Mouse (Mus musculus): ENCODE measurements around the gene Mlh1. TPM values are rescaled to one million over a fixed set of nuclear protein-coding genes. Genes with fewer than 3 reads are reported as not detected.

The Mlh1 gene
- polyA plus RNA-seq, 1 experiment: 23.6 TPM

DNA sequence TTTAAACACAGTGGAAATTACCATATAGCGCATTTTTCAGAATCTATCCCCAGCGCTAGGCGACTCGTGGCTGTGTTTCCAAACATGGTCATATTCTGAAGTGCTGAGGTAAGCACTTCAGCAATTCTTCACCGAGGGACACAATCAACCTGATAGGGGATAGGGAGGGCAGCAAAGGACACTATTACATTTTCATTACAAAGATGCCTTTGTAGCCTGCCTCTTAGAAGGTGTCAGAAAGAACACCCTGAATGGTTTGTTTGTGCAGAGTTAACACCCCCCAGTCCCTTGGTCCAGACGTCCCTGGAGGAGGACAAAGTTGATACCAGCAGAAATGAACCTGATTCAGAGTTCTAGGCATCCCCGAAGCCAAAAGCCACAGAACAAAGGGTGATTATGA lies 24.8 kb upstream of the Mlh1 start:
- WGBS: 90% methylated on average over 7 of the region's 7 CpGs
- Histone ChIP-seq H3K4me3 (ENCODE audit: control insufficient read depth, insufficient read depth, low read length) (no peak overlapping the region), H3K4me1 (replicated peaks; ENCODE audit: control insufficient read depth, insufficient read depth, low read length) (no peaks in the 10 kb centered on the region), H3K27me3 (ENCODE audit: control insufficient read depth, insufficient read depth, low read length) (no peaks in the 10 kb centered on the region), H3K27ac (ENCODE audit: control insufficient read depth, insufficient read depth, low read length) (no peak overlapping the region), H3K36me3 (ENCODE audit: control insufficient read depth, insufficient read depth, low read length) (no peaks in the 10 kb centered on the region)
- TF ChIP-seq CTCF (IDR thresholded peaks at IDR 0.05; ENCODE audit: borderline replicate concordance, control insufficient read depth, extremely low read depth, insufficient read depth, low read length, poor library complexity) (no peak), POLR2A (IDR thresholded peaks at IDR 0.05; ENCODE audit: control insufficient read depth, extremely low read depth, insufficient read depth, low read length, poor library complexity) (no peak)
- DNase-seq: no peak

DNA sequence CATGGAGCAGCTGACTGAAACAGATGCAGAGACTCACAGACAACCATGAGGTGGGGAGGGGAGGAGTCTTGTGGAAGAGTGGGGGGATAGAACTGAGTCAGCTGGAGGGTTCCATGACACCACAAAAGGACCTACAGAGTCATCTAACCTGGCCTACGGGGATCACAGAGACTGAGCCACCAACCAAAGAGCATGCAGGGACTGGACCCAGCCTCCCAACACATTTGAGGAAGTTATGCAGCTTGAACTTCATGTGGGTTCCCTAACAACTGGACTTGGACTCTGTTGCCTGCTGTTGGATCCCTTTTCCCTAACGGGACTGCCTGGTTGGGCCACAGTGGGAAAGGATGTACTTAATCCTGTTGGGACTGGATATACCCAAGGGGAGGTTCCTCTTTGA lies 23.7 kb upstream of the Mlh1 start:
- H3K27ac ChIP-seq (ENCODE audit: control insufficient read depth, insufficient read depth, low read length): no peak overlapping the region
- 55% methylated on average over 2 of the region's 2 CpGs for WGBS
- H3K4me3 ChIP-seq (ENCODE audit: control insufficient read depth, insufficient read depth, low read length): no peak overlapping the region
- no peaks in the 10 kb centered on the region for H3K27me3 ChIP-seq (ENCODE audit: control insufficient read depth, insufficient read depth, low read length)
- no peak for TF ChIP-seq CTCF (IDR thresholded peaks at IDR 0.05; ENCODE audit: borderline replicate concordance, control insufficient read depth, extremely low read depth, insufficient read depth, low read length, poor library complexity)
- TF ChIP-seq POLR2A (IDR thresholded peaks at IDR 0.05; ENCODE audit: control insufficient read depth, extremely low read depth, insufficient read depth, low read length, poor library complexity): no peak
- no peaks in the 10 kb centered on the region for H3K4me1 ChIP-seq (replicated peaks; ENCODE audit: control insufficient read depth, insufficient read depth, low read length)
- no peaks in the 10 kb centered on the region for H3K36me3 ChIP-seq (ENCODE audit: control insufficient read depth, insufficient read depth, low read length)
- DNase-seq: no peak

DNA sequence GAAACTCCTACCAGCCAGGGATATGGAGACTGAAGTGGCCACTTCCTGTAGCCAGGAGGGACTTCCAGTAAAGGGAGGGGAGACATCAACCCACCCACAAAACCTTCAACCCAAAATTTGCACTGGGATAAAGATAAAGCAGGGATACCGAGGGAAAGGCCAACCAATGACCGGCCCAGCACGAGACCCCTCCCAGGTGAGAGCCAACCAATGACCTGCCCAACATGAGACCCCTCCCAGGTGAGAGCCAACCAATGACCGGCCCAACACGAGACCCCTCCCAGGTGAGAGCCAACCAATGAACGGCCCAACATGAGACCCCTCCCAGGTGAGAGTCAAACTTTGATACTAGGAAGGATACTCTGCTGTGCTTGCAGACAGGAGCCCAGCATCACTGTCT lies 23.3 kb upstream of the Mlh1 start:
- WGBS: 96% methylated on average over 6 of the region's 6 CpGs
- no peak for DNase-seq

DNA sequence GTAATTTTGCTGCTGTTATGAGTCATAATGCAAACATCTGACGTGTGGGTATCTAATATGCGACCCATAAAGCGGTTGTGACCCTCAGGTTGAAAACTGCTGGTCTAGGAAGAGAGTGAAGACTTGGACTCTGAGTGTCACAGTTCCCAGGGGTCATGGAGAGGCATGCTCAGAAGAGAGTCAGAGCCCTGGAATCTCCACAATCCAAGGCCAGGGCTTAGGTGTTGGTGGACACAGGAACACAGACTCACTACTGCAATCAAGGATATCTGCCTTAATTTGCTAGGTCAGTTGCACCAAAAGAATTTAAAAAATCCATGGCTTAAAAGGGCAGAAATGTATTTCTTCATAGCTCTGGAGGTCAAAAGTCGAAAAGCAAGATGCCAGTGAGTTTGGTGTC lies 21.6 kb upstream of the Mlh1 start:
- Histone ChIP-seq H3K4me1 (replicated peaks; ENCODE audit: control insufficient read depth, insufficient read depth, low read length) (no peaks in the 10 kb centered on the region; the same call in 1 of the 2 replicates), H3K27ac (ENCODE audit: control insufficient read depth, insufficient read depth, low read length) (no peak overlapping the region), H3K27me3 (ENCODE audit: control insufficient read depth, insufficient read depth, low read length) (no peaks in the 10 kb centered on the region), H3K36me3 (ENCODE audit: control insufficient read depth, insufficient read depth, low read length) (no peaks in the 10 kb centered on the region), H3K4me3 (ENCODE audit: control insufficient read depth, insufficient read depth, low read length) (no peak overlapping the region)
- TF ChIP-seq CTCF (IDR thresholded peaks at IDR 0.05; ENCODE audit: borderline replicate concordance, control insufficient read depth, extremely low read depth, insufficient read depth, low read length, poor library complexity) (no peak), POLR2A (IDR thresholded peaks at IDR 0.05; ENCODE audit: control insufficient read depth, extremely low read depth, insufficient read depth, low read length, poor library complexity) (no peak)
- DNase-seq: no peak
- 90% methylated on average over 4 of the region's 4 CpGs for WGBS

More for the DNA sequence above, 23.3 kb upstream of the Mlh1 start:
- H3K27ac ChIP-seq (ENCODE audit: control insufficient read depth, insufficient read depth, low read length): no peak overlapping the region
- no peaks in the 10 kb centered on the region for H3K36me3 ChIP-seq (ENCODE audit: control insufficient read depth, insufficient read depth, low read length)
- no peak overlapping the region for H3K4me3 ChIP-seq (ENCODE audit: control insufficient read depth, insufficient read depth, low read length)
- H3K4me1 ChIP-seq (replicated peaks; ENCODE audit: control insufficient read depth, insufficient read depth, low read length): no peaks in the 10 kb centered on the region; the same call in 1 of the 2 replicates
- TF ChIP-seq CTCF (IDR thresholded peaks at IDR 0.05; ENCODE audit: borderline replicate concordance, control insufficient read depth, extremely low read depth, insufficient read depth, low read length, poor library complexity) (no peak), POLR2A (IDR thresholded peaks at IDR 0.05; ENCODE audit: control insufficient read depth, extremely low read depth, insufficient read depth, low read length, poor library complexity) (no peak)
- H3K27me3 ChIP-seq (ENCODE audit: control insufficient read depth, insufficient read depth, low read length): no peaks in the 10 kb centered on the region

DNA sequence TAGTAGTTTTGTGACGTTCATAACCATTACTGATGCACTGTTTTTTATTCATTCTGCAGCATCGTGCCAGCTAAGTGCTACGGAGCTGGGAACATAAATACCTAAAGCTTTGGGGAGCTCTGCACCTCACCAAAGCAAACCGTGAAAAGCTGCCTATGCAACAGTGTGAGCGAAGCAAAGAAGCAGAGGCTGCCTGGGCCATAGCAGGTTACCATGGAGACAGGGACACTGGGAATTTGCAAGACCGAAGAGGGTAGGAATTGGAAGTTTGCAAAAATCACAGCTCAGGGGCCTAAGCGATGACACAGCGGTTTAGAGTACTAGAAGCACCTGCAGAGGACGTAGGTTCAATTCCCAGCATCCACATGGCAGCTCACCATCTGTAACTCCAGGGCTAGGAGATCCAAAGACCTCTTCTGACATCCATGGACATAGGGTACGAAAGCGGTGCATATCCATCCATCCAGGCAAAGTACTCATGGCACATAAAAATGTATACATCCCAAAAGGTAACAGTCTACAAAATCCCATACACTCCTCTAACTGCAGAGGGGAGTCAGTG lies 19.0 kb upstream of the Mlh1 start:
- WGBS: 87% methylated on average over 11 of the region's 11 CpGs
- no peaks in the 10 kb centered on the region for H3K27me3 ChIP-seq (ENCODE audit: control insufficient read depth, insufficient read depth, low read length)
- no peaks in the 10 kb centered on the region for H3K36me3 ChIP-seq (ENCODE audit: control insufficient read depth, insufficient read depth, low read length)
- H3K4me1 ChIP-seq (replicated peaks; ENCODE audit: control insufficient read depth, insufficient read depth, low read length): no peaks in the 10 kb centered on the region; the same call in 1 of the 2 replicates
- H3K4me3 ChIP-seq (ENCODE audit: control insufficient read depth, insufficient read depth, low read length): no peak overlapping the region
- no peak for DNase-seq
- H3K27ac ChIP-seq (ENCODE audit: control insufficient read depth, insufficient read depth, low read length): no peak overlapping the region
- TF ChIP-seq POLR2A (IDR thresholded peaks at IDR 0.05; ENCODE audit: control insufficient read depth, extremely low read depth, insufficient read depth, low read length, poor library complexity) (no peak), CTCF (IDR thresholded peaks at IDR 0.05; ENCODE audit: borderline replicate concordance, control insufficient read depth, extremely low read depth, insufficient read depth, low read length, poor library complexity) (no peak)

DNA sequence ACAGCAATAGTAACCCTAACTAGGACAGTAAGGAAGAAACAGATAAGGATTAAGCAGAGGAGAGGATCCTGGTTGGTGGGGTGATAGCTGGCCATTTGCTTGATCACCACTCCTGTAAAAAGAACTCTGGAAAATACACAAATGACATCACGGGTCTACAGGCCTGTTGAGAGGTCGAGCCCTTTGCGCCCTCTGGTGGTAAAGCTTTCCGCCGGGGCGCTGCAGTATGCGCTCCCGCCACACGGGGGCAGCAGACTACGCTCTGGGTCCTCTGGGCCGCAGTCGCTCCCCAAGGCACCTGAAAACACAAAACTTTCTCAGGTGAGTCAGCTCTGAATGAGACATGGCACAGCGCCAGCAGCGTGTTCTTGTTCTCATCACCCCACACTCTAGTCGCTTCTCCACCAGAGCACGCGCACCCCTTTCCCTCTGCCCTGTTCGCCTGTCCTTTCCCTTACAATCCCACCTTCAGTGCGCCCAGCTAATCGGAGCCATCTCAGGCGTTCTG lies 18.3 kb upstream of the Mlh1 start:
- Histone ChIP-seq H3K27me3 (ENCODE audit: control insufficient read depth, insufficient read depth, low read length) (no peaks in the 10 kb centered on the region), H3K4me1 (replicated peaks; ENCODE audit: control insufficient read depth, insufficient read depth, low read length) (no peaks in the 10 kb centered on the region; the same call in 1 of the 2 replicates), H3K4me3 (ENCODE audit: control insufficient read depth, insufficient read depth, low read length) (no peak overlapping the region), H3K36me3 (ENCODE audit: control insufficient read depth, insufficient read depth, low read length) (no peaks in the 10 kb centered on the region), H3K27ac (ENCODE audit: control insufficient read depth, insufficient read depth, low read length) (no peak overlapping the region)
- peak; percentile 91 for DNase-seq
- TF ChIP-seq CTCF (IDR thresholded peaks at IDR 0.05; ENCODE audit: borderline replicate concordance, control insufficient read depth, extremely low read depth, insufficient read depth, low read length, poor library complexity) (peak; percentile 100), POLR2A (IDR thresholded peaks at IDR 0.05; ENCODE audit: control insufficient read depth, extremely low read depth, insufficient read depth, low read length, poor library complexity) (no peak)
- WGBS: 23% methylated on average over 21 of the region's 21 CpGs

Data from thymus, adult 2 months (tissue).